Mouse (Mus musculus): ENCODE results near the gene Spic.
"Not testable (repeated sequence)": the region's sequence is repeated elsewhere in the genome, so short reads cannot be mapped to it uniquely, and the experiment has no call there.

The Spic gene

GRCm38 (mm10) chr10:88684925-88685324 is at the start of gene Spic:
TSS of gene Spic (minus strand) at chr10:88685015.
- no peak for ATAC-seq (ENCODE audit: insufficient number of reproducible peaks, low FRiP score, low TSS enrichment)

DNA sequence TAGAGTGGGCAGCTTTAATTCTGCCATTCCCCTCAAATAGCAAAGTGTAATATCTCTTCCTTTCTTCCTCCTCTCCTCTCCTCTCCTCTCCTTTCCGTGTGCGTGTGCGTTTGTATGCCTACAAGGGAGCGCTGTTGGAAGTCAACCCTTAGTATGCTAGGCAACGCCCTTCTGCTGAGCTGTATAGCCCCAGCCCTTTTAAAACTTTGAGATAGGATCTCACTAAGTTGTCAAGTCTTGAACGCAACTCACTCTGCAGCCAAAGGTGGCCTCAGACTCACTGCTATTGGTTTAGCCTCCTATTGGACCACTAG is 47.5 kb upstream of the Spic start:
- ATAC-seq (ENCODE audit: insufficient number of reproducible peaks, low FRiP score, low TSS enrichment) = no peak

DNA sequence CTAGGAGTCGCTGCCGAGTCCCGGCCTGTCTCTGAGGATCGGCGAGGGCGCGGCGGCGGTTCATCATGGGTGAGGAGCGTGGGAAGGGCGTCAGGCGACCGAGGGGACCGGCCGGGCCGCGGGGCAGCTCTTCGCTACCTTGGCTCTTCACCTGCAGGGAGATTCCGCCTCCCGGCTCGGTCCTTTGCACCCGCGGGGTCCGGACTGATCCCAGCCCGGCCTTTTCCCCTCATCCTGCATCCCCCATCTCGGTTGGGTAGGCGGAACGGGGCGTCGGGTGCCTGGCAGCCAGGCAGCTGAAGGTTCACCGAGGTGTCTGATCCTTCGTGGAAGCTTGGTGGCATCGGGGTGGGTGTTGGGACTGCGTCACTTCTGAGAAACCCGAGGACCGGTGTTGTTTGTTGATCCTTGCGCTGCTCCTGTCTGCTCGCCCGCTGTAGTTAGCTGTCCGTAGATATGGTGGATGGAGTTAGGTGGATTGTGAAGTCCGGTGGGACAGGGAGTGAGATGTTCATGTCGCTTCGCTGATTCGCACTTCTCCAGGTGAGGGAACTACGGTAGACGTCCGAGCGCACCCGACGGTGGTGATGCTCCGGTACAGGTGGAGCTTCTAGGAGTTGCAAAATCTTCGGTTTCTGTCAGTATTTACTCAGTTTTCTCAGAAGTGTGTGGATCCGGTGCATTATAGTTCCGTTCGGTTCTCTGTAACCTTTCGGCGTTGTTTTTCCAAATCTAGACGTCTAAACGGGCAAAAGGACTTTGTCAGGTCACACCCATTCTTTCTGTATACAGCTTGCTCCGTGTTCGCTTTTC is 46.9 kb upstream of the Spic start:
- peak; percentile 23 for ATAC-seq (ENCODE audit: insufficient number of reproducible peaks, low FRiP score, low TSS enrichment)

DNA sequence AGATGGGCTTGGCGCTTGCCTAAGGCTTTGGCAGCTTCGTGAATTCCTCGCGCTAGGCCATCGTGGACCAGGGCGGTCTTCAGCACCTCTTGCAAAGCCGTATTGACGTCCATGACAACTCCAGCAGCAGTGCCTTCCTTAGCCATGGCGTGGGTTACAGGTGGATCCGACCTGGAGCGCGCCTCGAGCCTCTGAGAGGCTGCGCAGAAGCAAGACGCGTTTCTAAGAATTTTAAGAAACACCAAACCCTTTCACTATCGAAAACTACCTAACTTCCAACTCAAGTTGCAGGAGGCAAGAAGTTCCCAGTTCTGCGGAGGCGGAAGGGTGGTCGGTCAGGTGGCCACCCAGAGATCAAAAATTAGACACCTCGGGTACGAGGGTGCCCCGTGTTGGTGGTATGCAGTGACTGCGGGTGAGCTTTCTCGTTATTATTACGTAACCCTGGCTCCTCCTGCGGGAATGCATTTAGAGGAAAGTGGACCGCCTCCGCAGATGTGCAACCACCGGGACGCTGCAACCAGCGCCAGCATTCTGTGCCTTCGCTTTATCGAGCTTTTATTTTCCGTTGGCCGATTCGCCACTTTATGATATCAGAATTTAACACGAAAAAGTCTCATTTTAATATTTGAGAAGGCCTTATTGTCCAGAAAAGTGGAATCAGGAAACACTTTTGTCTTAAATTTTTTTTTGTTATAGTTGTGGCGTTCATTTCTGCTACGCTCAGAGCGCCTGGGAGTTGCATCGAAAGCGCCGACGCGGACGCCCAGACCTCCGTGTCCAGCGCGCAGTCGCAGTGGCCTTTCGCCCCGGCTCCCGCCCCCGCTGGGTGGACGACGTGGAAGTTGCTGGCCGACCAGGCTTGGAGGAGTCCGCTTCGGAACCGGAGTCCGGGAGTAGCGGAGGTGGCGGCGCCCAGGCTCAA is 46.0 kb upstream of the Spic start, which contains the start of gene Arl1:
TSS of gene Arl1 (plus strand) at position 288 of the 925 bp plus-strand sequence.
- peak; percentile 91 for ATAC-seq (ENCODE audit: insufficient number of reproducible peaks, low FRiP score, low TSS enrichment)

DNA sequence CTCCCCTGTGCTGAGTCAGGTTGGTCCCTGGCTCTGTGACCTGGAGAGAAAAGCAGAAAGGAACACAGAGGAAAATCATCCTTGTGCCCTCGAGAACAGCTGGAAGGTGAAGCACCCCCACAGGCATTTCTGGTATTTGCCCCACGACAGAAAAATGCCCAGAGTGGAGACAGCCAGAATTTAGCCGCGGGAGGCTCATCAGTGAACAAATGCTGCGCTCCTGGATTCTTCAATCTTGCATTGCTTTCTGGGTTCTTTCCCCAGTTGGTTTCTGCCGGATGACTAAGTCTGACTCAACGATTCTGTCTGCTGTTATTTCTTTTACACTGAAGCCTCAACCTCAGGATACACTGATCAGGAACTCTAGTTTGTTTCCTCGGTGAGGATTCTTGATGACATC is 43.4 kb upstream of the Spic start:
- no peak for ATAC-seq (ENCODE audit: insufficient number of reproducible peaks, low FRiP score, low TSS enrichment)

- ATAC-seq (ENCODE audit: insufficient number of reproducible peaks, low FRiP score, low TSS enrichment) = no peak
Observed at GRCm38 (mm10) chr10:88727128-88727527, 42.3 kb upstream of the Spic start.

DNA sequence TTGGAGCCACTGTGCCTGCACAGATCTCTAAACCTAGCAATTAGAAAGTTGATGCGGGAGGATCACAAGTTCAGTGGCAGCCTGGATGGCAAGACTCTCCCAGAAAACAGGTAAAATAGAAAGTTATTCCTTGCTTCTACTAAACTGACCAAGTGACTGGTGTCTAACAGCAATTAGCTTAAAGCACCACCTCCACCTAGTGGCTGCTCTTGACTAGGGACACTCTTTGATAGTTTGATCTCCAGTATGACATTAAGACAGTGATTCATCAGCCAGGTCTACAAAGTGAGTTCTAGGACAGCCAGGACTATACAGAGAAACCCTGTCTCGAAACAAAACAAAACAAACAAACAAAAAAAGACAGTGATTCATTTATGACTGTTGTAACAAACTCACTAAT is 40.5 kb upstream of the Spic start:
- no peak for ATAC-seq (ENCODE audit: insufficient number of reproducible peaks, low FRiP score, low TSS enrichment)

DNA sequence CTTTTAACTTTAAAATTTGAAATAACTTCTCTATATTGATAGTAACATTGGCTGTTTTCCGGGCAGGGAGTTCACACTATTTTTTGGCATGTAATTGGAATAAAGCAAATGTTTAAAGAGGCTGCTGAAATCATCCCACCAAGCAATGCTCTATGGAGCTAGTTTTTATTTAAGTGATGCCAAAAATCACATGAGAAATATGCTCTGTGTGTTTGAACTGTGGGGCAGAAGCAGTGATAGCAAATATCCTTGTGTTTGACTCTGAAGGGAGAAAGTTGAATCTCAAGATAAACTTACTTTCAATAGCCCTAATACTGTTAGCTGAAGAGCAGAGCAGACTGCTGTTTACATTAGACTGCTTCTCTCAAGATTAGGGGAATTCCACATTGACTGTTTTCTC is 34.8 kb upstream of the Spic start:
- no peak for ATAC-seq (ENCODE audit: insufficient number of reproducible peaks, low FRiP score, low TSS enrichment)

- no peak for ATAC-seq (ENCODE audit: insufficient number of reproducible peaks, low FRiP score, low TSS enrichment)
Observed at GRCm38 (mm10) chr10:88717756-88718025, 32.9 kb upstream of the Spic start.

- ATAC-seq (ENCODE audit: insufficient number of reproducible peaks, low FRiP score, low TSS enrichment) = no peak
Observed at GRCm38 (mm10) chr10:88716986-88717755, 32.4 kb upstream of the Spic start.

DNA sequence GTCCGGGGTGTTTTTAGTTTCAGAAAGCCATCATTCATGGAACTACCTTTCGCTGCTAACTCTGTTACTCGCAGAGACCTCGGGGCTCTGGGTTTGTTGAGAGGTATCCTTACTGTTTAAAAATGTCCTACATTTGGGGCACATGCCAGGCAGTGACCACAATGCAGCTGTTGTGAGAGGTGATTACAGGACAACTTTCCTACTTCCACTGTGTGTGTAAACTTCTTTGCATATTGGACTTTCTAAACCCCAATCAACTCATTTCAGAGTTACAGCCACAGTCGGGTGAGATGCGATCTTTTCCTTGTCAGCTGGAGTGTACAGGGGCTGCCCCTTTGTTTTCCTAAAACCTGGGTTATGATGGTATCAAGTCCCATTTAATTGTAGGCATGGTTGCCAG is 30.8 kb upstream of the Spic start:
- no peak for ATAC-seq (ENCODE audit: insufficient number of reproducible peaks, low FRiP score, low TSS enrichment)

DNA sequence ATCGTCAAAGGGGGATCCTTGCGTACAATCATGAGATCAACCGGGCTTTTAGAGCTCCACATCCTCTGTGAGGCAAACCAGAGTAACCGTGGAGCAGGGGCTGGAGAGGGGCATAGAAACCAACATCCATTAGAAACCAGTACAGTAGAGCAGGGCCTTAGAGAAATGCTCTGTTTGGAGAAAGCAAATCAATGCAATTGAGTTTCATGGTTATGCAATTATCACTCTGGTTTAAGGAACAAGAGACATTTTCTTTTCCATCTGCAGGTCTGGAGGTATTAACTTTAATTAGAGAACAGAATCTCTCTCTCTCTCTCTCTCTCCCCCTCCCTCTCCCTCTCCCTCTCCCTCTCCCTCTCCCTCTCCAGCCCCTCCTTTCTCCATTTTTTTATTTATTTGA is 29.9 kb upstream of the Spic start:
- no peak for ATAC-seq (ENCODE audit: insufficient number of reproducible peaks, low FRiP score, low TSS enrichment)

- ATAC-seq (ENCODE audit: insufficient number of reproducible peaks, low FRiP score, low TSS enrichment) = no peak
Observed at GRCm38 (mm10) chr10:88712359-88712758, 27.5 kb upstream of the Spic start.

- no peak for ATAC-seq (ENCODE audit: insufficient number of reproducible peaks, low FRiP score, low TSS enrichment)
Observed at GRCm38 (mm10) chr10:88708671-88709523, 24.1 kb upstream of the Spic start.

- no peak for ATAC-seq (ENCODE audit: insufficient number of reproducible peaks, low FRiP score, low TSS enrichment)
Observed at GRCm38 (mm10) chr10:88700938-88701337, 16.1 kb upstream of the Spic start.

DNA sequence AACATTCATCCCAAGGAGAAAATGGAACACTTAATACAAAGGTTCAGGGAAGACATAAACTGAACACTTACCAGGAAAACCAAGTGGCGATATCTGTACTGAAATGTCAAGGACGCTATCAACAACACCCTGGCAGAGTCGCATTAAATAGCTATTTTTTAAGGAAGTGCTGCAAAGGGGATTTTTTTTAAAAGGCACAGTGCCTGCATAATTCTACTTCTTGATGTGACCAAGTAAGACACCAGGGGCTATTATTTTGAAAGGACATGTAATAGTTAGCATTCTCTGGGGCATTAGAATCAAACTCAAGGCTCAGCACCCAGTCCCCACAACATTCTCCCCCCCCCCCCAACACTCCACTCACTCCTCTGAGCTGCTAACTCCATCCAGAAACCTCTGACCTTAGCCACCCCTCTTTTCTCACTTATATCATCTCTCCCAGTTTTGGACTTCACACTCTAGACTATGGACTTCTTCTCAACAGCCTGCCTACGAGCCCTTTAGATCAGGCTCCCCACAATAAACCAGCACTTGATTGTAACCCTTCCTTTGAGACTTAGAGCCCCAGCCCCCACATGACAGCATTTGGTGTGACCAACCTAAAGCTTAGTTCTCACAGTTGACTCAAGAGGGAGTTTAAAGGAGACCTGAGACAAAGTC is 1.8 kb downstream of the Spic start:
- ATAC-seq (ENCODE audit: insufficient number of reproducible peaks, low FRiP score, low TSS enrichment) = no peak

DNA sequence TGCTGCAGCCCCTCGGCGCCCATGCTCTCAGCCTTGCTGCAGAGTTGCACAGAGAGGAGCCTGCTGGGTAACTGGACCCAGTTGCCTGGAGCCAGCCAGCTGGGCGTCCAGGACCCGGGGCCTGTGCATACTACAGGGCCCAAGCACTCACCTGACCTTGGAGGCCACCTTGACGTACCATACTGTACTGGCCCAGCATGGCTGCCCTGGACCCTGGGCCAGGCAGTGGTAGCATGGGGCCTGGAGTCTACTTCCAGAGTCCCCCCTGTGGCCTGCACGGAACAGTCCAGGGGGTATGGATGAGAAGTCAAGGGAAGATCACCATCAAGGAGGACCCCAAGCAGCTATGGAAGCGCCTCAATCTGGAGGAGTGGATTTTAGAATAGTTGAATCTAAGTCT is 12.0 kb downstream of the Spic start:
- ATAC-seq (ENCODE audit: insufficient number of reproducible peaks, low FRiP score, low TSS enrichment) = 0 out of 2 replicates have a peak, but pooled peaks have one; percentile 26

DNA sequence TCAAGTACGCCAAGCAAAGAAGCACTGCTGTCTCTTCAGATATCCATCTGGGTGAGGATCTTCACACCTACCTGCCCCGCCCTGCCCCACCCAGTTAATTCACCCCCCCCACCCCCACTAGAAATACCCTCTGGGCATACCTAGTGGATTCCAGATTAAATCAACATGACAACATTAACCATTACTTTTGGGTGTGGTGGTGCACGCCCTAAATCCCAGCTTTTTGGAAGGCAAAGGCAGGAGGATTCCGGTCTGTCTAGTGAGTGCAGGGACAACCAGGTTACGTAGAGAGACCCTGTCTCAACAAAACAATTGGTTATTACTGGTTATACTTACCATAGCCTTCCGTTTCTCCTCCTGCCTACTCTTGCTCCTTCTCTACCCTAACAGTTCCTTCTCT is 12.7 kb downstream of the Spic start:
- no peak for ATAC-seq (ENCODE audit: insufficient number of reproducible peaks, low FRiP score, low TSS enrichment)

DNA sequence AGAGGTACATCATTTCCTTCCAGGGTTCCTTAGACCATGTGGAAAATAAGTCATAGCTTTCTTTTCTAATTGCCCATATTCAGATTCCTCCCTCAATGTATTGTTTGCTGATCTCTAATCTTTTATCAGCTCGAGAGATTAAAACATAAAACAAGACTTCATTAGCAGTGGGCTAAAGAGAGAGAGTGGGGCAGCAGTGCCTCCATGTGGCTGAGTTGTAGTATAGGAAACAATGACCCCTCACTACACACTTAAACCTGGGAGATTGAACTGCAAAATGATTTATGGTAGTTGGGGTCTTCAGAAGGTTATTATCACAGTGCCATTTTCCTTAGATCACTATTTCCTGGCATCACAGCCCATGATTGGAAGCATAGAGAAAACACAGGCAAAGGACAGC is 15.1 kb downstream of the Spic start:
- ATAC-seq (ENCODE audit: insufficient number of reproducible peaks, low FRiP score, low TSS enrichment) = no peak

DNA sequence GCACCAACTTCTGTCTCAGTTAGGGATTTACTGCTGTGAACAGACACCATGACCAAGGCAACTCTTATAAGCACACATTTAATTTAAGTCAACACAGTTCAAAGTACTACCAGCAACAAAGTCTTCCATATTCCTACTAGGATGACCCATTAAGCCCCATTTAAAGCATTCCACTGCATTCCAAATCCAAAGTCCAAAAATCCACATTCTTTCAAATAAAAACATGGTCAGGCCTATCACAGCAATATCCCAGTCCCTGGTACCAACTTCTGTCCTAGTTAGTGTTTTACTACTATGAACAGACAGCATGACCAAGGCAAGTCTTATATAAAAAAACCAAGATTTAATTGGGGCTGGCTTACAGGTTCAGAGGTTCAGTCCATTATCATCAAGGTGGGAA is 21.0 kb downstream of the Spic start:
- ATAC-seq (ENCODE audit: insufficient number of reproducible peaks, low FRiP score, low TSS enrichment) = not testable (repeated sequence)

Measured in cerebellum, adult (tissue).